Mouse (Mus musculus): ENCODE measurements around the gene Sdk1.
"Not testable (repeated sequence)": the region's sequence is repeated elsewhere in the genome, so short reads cannot be mapped to it uniquely, and the experiment has no call there.

Gene Sdk1

DNA sequence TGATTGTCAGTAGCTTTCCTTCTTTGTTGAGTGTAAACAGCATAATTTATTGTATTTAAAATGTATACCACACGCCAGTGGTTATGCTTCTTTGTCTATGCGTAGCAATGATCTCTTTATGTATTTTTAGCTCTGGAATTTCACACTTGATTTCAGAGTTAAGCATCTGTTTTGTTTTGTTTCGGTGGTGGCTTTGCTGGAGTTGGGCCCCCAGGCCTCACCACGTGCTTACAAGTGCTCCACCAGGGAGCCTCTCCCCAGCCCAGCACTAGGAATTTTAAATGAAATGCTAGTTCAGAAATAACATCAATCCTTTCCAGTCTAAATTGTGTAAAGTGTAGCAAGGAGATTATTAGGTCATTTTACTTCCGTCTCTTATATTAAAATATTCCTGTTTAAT lies 227.5 kb downstream of the Sdk1 start:
- no peak for DNase-seq

DNA sequence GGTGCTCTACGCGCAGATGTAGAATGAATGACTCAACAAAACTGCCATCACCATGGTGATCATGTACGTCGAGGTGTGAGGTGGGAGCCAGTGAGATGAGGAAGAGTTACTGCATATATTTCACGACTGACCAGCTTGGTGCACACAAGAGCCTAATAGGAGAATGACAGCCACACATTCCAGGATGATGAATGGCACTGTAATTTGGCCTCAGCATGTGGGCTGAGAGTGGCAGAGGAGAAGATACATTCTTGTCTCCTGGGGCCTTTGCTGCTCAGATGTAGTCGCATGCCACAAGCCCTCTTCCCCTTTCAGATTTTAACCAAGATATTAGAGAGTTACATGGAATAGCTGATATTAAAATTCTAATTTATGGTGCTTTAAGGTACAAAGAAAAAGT lies 264.0 kb downstream of the Sdk1 start:
- DNase-seq: no peak

DNA sequence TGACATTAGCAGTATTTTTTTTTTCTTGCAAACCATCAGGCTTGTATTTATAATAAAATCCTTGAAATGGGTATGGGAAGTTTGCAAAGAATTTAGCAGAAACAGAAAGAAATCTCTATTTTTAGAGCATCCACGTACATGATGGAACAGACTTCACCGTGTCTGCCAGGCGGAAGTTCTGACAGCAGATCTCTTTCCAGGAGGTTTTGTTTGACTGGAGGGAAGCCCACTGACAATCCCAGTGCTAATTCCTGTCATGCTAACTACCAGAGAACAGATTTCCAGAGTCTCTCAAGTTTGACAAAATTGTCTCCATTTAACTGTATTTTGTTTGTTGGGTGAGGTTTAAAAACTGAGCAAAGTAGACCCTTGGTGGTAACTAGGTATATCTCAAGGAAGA lies 265.1 kb downstream of the Sdk1 start:
- no peak for DNase-seq

DNA sequence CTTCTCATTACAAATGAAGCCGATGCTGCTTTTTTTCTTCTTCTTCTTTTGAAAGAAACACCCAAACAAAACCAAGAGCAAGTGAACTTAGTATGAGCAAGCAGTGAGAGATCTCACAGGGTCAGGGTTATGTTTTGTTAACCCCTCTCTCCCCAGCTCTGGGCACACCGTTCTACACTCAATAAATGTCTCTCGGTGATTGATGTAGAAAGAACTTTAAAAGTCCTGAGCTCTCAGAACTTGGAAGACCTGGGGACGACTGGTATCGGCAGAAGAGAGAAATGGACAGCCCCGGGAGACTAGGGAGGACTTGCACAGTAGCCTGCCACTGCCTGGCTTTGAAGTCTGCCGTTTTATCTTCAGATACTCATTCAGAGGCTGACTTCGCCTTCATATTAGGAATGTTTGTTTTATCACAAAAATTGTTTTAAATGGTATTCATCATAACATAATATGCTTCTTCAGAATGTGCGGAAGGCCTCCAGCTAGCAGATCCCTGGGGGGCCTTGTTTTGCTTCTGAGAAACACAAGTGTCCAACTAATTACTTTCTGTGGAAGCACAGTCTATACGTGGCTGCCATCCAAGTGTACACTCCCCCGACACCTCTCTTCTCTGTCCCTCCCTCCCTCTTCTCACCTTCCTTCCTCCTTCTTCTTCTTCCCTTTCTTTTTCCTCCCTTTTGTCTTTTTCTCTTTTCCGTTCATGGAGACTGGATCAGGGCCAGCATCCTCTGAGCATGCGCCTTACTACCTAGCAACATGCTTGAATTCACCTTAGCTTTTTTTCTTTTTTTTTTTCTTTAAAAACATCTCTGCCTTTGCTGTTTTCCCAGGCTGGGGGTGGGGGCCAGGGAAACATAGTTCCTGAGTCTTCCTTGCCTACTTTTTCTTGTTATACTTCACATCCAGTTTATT lies 283.8 kb downstream of the Sdk1 start:
- DNase-seq: no peak

DNA sequence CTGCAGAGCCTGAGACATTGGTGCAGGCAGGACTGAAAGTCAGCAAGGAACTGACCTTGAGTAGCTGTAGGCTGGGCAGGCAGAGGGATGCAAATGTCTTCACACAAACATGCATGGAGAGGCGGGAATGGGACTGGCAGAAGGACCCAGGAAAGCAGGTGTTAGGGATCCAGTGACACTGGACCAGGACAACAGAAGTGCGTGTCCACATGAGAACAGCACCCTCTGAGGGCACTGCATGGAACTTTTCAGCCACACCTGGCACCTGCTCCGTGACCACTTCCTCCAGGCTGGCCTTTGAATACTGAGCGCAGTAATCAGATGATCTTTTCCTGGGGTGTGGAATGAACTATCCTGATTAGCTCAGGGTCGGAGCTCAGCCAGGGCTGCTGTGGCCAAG lies 298.9 kb downstream of the Sdk1 start:
- no peak for DNase-seq

DNA sequence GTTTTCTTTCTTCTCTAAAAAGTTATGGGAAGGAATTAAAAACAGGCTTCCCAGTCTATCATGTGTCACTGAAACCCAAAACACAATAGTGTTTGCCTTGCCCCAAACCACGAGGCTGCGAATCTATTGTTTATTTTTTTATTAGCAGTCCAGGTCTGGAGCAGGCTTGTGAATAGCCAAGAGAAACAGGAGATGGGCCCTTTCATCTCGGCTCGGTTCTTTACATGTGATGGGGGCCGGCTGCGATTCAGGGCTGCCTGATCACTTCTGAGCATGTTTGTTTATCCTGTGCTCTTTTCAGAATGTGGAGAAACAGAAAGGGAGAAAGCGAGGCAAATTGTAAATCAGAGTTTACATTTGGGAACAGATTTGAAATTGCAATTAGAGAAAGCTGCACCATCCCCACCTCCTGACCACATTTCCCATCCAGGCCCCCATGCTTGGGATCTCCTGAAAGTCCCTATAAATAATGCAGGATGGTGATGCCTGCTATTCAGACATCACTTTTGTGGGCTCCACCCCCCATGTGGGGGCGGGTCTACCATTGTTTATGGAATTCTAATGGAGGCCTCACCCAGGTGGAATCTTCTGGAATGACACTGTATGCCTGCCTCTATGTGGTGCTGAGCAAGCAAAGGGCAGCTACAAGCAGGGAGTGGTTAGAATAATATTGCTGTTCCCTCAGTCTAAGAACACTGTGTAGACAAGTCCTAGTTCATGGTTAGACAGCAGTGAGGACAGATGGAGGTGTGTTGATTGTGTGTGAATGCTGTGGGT lies 301.8 kb downstream of the Sdk1 start:
- no peak for DNase-seq

DNA sequence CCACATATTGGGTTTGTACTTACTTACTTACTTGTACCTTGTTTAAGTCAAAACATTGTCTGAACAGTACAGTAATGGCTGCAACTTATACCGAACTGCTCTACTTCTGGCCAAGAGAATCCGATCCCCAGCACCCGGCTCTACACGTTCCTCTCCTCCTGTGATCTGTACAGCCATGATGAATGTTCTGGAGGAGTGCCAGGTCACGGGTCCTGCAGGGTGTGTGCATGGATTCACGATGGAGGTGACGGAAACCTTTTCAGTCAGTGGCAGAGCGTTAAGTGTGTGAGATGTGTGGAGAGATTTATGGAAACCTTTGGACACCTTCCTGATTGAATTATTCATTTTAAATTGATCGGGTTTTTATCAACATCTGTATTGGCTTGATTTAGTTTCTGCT lies 312.2 kb downstream of the Sdk1 start:
- no peak for DNase-seq

DNA sequence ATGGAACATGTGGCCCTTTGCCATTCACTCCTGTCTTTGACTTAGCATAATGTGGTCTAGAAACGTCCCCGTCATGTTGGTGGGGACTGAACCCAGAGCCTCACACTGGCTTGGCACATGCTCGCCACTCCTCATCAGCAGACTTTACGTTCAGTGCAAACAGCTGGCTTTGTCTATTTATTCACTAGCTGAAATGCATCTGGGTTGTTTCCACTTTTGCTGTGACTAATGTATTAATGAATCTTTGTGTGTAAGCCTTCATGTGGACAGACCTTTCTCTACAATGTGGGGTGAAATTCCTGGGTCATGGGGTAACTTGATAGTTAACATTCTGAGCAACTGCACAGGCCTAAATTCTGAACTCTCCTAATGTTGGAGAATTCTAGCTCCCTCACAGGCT lies 317.4 kb downstream of the Sdk1 start:
- DNase-seq: no peak

DNA sequence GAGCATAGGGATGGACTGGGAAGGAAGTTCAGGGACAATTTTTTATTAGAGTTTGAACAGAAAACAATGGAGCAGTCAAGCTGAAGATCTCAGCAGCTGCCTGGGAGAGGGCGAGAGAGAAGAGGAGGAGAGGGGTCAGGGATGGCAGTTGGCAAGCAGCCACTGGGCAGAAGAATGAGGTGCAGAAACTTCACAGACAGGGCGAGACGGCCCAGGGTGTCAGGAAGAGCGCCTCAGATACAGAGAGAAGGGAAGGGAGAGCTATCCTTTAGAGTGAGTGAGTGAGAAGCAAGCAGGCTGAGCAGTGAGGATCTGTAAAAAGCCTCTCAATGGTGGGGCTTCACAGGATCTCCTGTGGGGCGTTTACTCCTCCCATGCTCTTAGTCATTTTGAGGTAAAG lies 319.0 kb downstream of the Sdk1 start:
- DNase-seq: no peak

DNA sequence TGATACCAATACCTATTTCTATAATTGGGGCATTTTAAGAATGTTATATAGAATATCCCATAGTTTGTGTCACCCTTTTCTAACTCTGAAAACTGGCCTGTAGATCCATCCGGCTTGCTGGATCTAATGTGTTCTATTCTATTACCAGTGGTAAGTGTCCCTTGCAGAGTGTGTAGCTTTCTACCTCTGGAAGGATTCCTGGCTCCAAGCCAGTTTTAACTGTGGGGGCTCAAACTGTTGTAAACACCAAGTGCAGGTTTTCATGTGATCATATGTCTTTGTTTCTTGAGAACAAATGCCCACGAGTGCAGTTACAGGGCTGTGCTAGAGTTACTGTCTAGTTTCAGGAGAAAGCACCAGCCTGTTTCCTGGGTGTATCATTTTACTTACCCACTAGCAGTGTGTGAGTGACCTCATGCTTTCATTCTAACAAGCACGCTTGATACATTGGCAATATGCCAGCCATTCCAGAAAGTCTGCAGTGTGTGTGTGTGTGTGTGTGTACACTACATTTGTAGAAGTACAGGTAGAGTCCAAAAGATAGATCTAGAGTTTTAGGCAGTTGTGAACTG lies 320.8 kb downstream of the Sdk1 start:
- no peak for DNase-seq

DNA sequence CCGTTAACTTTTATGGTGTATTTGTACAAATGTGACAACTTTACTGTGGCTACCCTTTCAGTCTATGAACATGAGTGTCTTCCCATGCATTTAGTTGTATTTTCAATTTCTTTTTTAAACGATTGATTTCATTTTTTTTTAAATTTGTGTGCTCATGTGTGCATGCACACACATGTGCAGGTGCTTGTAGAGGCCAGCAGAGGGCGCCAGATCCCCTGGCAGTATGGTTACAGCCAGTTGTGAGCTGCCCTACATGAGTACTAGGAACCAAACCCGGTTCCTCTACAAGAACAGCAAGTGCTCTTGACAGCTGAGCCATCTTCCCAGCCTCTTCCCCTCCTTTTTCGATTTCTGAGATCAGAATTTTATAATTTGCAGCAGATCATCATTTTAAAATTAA lies 322.9 kb downstream of the Sdk1 start:
- DNase-seq: no peak

DNA sequence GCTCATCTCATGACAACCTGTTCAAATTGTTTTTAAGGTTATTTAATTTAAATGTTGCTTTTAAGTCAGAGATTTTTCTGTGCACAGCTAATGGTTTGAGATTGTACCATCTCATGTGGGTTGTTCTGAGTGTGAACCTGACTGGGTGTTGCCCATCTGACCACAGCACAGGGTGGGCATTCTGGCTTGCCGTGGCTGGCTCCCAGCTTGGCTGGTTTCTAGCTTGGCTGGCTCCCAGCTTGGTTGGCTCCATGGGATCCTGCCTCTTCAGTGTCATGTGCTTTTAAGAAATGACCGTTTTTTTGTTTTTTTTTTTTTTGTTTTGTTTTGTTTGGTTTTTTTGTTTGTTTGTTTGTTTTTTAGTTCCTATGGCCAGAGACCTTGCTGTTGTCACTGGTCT lies 326.8 kb downstream of the Sdk1 start:
- DNase-seq: no peak

DNA sequence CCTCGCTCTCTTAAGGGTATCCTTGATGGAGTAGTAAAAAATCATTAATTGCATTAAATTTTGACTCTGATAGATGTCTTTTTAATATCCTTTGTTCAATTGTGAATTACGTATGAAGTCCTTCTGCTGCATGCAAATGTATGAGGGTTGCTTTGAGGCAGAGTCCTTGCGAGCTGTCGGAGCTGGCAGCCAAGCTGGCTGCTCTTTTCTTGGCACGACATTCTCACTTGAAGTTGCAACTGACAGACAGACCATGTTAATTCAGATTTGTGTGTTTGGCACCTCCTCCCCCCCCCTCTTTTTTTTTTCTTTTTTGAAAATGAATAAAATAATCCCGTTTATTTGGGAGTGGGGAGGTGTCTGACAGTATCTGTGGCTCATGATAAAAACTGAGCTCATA lies 329.2 kb downstream of the Sdk1 start:
- no peak for DNase-seq

DNA sequence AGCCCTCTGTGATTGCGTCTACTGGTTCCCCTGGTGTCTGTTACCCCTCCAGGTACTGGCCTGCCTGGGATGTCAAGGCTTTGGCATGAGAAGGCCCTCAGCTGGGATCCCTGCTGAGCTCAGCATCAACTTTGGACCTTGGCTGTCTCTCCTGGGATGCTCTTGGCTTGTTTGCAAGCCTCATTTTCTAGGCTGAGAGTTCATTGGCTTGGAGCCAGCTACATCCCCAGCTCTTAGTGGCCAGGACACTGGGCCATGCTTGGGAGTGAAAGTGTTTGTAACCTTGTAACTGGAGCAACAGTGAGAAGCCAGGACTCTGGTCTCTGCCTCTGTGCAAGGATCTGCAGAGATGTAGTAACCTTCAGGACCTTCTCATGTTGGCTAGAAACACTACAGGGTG lies 333.0 kb downstream of the Sdk1 start:
- DNase-seq: peak in 1 of 2 experiments; percentile 2

DNA sequence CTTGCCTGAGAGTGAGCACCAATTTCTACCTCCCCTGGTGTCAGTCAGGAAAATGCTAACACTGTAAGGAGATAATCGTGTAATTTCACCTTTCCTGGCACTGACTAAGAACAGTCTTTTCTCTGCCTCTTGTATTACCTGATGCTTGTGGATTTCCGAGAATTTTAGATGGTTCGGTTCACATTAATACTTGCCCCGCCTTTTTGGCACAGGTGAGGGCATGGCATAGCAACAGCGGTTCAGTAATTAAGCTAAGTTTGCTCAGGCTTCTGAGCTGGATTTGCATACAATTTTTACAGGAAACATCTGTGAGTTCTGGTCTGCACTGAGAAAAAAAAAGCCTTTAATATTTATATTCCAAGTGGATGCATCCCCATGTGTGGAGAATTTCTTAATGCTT lies 350.0 kb downstream of the Sdk1 start:
- DNase-seq: no peak

DNA sequence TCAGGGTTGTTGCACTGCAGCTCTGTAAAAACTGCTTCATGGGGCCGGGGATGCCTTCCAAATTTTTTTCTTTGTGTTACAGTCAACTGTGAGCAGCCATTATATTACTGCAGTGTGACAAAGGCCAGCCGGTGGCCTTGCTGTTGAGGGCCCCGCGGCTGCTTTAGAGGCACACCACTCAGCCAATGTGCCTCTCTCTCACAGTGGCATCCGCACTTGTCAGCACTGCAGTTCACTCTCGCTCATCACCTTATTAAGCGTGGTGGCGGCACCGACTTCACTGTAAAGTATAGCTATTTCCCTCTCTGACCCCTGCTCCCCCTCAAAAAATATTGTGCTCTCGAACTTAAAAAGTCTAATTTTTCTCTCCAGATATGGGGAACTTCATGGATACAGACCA lies 371.4 kb downstream of the Sdk1 start:
- no peak for DNase-seq

DNA sequence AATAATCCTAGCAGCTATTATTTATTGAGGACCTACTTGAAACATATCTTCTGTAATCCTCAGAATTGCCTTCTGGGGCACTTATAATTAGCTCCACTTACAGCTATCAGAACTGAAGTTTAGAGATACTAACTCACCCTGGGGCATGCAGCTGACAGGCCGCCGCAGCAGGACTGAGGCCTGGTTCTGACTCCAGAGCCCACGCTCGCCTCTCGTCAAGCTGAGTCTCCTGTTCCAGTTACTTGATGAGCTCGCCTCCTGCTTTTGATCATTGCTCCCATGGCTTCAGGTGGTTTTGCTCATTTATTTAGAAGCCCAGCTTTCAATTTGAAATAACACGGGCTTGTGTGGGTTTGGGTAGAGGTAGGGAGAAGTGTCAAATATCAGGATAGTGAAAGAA lies 374.5 kb downstream of the Sdk1 start:
- no peak for DNase-seq

DNA sequence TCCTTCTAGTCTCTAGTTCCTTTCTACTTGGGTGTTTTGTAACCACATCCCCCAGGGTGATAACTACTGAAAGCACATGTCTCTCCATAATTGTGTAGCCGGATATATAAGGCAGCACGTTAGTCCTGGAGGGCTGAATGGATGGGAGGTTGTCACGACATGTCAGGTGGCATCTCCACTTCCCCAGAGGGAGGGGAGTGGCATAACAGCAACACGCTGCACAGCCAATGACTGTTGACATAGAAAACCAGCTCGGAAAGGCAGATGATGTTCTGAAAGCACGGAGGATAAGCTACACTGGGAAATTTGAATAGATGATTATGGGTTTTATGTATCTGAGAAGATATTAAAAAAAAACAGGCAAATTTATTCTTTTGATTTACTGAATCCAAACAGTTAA lies 376.4 kb downstream of the Sdk1 start:
- DNase-seq: no peak

DNA sequence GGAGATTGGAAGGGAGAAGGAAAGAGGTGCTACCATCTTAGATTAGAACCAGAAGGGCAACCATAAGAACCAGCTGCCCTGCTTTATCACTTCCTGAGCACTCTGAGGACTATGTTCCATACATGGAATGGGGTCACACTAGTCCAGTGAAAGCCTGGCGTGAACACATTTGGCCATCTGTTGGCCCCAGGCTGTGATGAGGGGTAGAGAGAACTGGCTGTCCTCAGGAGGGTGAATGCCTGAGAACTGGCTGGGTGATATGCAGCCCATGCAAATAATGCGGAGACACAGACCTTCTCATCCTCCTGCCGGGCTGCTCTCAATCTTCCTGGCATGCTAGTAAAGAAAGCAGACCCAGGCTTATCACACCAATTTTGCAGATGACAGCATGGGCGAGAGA lies 384.1 kb downstream of the Sdk1 start:
- DNase-seq: no peak

DNA sequence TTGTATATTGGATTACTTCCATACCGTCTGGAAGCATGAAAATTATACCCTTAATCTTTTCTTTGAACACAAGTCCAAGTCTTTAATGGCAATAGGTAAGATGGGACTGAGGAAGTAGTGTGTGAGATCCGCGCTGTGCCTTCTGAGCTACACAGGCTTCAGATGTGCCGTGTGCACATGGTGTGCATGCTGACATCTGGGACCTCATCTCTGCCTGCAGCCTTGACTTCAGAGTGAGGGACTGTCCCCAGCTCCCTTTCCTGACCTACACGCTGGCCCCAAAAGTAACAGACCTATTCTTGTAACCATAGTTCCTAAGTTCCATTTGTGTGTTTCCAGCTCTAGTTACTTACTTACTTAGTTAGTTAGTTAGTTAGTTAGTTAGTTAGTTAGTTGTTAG lies 390.4 kb downstream of the Sdk1 start:
- no peak for DNase-seq

DNA sequence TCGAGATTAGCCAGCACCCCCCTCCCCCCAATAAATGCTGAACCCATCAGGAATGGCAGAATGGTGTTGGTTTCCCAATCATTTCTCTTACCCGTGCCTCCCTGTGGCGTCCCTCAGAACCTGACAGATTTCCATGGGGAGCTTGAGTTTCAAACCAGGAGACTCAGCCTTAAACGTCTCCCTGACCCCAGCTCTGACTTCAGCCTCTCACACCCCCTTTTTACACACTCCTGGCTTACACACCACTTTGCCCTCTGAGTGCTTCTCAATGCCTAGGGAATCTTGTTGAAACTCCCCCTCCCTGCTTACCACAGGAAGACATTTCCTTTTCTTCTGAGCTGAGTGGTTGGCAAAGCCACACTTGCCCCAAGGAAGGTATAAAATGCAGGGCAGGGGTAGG lies 392.0 kb downstream of the Sdk1 start:
- no peak for DNase-seq

DNA sequence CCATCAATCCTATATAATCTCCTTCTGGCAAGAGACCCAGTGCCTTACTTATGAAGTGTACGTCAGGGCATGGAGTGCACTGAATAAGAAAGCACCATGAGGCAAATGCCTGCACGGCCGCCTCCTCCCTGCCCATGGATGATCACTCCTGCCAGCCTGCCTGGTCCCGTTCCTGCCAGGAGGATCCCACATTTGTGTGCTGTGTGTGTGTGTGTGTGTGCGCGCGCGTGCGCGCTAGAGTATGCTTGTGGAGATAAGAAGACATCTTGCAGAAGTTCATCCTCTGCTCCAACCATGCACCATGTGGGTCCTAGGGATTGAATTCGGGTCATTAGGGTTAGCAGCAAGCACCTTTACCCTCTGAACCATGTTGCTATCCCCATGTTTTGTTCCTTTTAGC lies 395.1 kb downstream of the Sdk1 start:
- no peak for DNase-seq

DNA sequence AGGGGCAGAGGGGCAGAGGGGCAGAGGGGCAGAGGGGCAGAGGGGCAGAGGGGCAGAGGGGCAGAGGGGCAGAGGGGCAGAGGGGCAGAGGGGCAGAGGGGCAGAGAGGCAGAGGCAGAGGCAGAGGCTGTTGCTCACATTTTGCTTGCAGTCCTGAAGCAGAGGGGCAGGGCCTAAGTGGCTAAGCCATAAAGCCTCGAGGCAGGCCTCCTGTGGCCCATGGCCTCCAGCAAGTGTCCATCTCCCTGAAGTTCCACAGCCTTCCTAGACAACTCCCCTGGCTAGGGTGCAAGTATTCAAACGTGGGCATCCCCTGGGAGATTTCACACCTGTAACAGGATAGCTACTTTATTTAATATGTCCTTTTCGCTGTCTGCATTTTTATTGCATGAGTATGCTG lies 395.8 kb downstream of the Sdk1 start:
- not testable (repeated sequence) for DNase-seq

DNA sequence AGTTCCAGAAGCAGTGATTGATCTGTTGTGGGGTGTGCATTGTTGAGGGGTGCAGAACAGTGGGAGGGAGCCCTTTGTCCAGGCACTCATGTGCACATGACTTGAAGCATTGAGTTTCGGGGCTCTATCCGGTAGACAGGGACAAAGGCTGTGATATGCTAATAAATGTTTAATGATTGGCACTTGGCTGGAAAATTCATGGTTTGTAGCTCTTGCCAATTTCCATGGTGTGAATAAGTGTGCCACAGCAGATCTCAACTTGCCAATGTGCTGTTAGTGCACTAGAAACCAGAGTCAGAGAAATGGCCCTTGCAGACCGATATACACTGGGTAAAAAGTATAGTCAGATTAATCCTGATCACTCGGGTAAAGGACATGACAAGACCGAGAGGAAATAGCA lies 404.4 kb downstream of the Sdk1 start:
- DNase-seq: no peak

Measured in spleen, adult 18-20 months (tissue).